Mouse (Mus musculus): Measurements from ENCODE around the gene Gpatch3. TPM values are rescaled to one million over a fixed set of nuclear protein-coding genes. Genes with fewer than 3 reads are reported as not detected.
A peak's percentile ranks its signal among the peaks of the same experiment; 100 is the strongest.

The Gpatch3 gene
- total RNA-seq, 2 experiments from 2014 or later, result 9.6 to 10.1 TPM

DNA sequence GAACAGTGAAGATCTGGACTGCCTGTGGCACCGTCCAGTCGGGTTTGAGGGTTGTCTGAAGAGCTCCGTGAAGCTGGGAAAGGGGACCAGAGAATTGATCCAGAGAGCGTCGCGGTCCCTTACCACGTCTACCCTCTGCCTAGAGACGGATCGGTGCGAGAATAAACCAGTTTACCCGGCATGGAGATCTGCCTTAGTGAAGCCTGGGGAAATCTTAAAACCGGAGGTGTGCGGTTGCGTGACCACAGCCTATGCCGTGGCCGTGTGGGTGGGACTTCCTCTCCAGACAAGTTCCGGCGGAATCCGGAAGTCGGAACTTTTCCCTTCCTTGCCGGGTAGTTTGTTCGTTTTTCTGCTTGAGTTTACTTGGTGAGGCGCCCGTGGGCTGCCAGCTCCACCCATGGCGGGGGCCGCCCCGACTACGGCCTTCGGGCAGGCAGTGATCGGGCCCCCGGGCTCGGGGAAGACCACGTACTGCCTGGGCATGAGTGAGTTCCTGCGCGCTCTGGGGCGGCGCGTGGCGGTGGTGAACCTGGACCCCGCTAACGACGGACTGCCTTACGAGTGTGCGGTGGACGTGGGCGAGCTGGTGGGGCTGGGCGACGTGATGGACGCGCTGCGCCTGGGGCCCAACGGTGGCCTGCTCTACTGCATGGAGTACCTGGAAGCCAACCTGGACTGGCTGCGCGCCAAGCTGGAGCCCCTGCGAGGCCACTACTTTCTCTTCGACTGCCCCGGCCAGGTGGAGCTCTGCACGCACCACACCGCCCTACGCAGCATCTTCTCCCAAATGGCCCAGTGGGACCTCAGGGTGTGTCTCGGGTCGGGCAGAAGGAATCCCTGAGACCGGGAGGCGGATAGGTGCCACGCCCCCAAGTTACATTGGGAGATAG is 9.8 kb downstream of the Gpatch3 start, which contains the start of gene Gpn2:
Gene Gpn2 (plus strand): TSS at position 304 of the 893 bp plus-strand sequence.
- peak; percentile 83 to 86 for DNase-seq (ENCODE audit: low spot score in 2 of 2)

DNA sequence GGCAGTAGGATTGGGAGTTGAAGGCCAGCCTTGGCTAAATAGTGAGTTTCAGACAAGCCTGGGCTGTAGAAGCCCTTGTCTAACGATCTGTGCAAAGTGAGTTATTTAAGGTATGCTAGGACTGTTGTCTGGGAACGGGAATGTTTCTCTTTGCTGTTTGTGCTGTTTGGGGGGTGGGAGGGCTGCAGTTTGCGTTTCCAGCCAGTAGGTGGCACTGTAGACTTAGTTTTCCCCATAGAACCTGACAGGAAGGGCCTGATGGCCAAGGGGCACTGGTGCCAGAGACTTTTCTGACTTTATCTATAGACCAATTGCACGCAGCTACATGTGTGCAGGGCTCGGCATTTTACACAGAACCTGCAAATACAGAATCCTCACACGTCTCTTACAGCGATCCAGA is 18.0 kb downstream of the Gpatch3 start:
- peak in 1 of 2 experiments; percentile 84 for DNase-seq (ENCODE audit: low spot score in 2 of 2)

DNA sequence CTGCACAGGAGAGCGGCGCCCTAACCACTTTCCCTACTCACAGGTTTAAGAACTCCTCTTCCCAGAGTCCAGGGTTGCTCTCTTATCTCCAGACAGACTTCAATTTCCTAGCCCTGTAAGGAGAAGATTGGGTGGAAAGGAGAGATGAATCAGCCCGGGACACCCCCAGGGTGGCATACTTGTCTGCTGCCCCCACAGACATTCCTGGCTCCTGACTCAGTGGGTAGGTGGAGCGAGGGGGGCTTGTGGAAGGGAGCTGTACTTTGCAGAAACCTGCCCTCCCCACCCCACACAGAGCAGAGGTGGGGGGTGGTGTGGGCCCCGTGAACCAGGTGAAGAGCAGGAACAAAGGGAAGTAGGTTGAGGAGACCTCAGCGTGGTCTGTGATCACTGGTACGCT is 21.0 kb downstream of the Gpatch3 start:
- DNase-seq (ENCODE audit: low spot score in 2 of 2), result no peak

DNA sequence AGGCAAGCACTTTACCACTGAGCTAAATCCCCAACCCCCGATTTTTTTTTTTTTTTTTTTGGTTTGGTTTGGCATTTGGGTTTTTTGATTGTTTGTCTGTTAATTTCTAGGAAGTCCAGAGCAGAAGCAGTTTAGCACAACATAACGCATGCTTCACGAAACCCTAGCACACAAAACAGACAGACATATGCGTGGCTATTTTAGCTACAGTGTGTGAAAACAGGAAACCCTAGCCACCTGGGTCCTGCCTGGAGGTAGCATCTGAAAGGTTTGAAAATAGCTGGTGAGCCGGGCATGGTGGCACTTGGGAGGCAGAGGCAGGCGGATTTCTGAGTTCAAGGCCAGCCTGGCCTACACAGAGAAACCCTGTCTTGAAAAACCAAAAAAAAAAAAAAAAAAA is 21.5 kb downstream of the Gpatch3 start:
- no peak for DNase-seq (ENCODE audit: low spot score in 2 of 2)

DNA sequence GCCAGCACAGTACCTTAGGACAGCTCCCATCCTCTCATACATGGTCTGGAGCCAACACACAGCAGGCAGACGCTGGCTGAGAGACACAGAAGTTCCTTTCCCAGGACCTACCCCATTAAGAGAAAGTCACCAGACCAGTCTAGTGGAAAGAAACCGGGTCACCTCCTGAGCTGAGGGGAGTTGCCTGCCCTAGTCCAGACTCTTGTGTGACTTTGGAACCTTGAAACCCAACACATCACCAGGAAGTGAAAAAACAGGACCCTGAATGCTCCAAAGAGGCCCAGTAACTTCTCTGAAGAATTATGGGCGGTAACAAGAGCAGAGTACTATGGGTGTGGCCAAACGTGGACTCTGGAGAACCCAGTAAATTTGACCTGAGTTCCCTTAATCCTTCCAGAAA is 24.1 kb downstream of the Gpatch3 start:
- no peak for DNase-seq (ENCODE audit: low spot score in 2 of 2)

DNA sequence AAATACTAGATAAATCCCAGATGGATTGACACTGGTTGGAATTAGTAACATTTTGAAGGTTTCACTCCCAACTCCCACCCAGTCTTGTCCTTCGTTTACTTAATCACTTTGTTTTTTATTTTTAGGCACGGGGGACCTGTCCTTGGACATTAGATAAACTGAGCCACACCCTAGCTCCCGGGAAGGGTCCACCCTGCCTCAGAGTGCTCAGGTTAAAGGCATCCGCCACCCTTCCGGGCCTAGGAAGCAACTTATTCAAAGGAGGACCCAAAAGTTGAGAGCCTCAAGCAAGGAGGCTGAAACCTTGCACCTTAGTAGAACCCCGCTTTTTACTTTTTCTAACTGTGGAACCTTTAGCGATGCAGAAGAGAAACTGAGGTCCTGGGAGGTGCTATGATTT is 24.6 kb downstream of the Gpatch3 start:
- no peak for DNase-seq (ENCODE audit: low spot score in 2 of 2)

DNA sequence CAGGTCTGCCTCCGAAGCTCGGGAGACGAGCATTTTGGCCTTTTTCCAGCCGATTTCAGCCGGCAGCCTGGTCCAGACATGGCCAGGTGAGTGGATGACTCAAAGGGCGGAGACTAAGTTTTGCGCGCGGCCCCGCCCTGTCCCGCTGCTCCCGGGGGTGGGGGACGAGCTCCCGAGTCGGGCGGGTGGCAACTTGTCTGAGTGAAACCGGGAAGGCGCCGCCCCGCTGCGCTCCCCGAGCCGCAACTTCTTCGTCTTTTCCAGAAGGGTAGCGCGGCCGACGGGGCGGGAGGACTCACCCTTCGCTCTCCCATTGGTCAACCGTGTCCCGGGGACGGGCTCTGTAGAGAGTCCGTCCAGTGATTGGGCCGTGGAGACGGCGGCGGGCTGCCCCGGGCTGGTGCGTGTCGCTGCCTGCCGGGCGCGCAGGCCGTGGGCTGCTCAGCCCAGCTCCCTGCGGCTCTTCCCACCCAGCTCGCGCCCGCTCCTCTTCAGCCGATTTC is 25.1 kb downstream of the Gpatch3 start:
- DNase-seq (ENCODE audit: low spot score in 2 of 2), result peak; percentile 53 to 77

DNA sequence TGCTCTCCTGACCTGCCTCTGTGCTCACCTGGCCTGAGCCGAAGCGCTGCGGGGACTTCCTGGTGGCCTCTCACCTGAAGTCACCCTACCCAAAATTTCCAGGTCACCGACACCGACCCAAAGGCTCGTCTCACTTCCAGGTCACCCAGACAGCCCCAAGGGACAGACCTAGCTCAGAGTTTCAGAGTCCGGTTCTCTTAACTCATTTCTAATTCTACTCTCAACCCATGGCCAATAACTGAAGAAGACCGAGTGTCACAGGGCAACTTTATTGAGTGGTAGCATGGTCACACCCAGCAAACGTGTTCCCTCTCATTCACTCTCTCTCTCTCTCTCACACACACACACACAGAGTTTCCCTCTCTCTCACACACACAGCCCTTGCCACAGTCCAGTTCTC is 25.8 kb downstream of the Gpatch3 start:
- DNase-seq (ENCODE audit: low spot score in 2 of 2), result no peak

DNA sequence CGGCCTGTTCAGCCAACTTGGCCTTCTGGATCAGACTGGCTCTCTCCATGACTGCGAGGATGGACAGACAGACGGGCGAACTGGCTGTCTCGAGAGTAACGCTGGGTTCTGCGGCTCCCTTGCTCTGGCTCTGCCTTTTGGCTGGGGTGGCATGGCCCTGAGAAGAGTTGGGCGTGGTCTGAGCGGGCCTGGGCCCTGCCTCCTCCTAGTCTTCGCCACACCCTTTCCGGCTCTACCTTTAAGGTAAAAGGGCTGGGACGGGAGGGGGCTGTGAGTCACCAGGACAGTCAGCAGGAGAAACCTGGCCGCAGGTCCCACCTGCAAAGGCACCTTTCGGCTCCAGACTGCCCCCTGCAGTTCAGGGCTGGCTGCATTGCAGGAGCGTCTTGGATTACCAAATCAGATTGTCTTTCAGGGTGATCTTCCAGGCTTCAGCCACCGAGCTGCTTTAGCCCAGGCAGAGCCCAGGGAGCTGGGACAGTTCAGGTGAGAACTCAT is 27.2 kb downstream of the Gpatch3 start, which contains the start of gene Sfn:
Gene Sfn (minus strand): TSS at position 448 of the 498 bp plus-strand sequence.
- DNase-seq (ENCODE audit: low spot score in 2 of 2), result peak in 1 of 2 experiments; percentile 14

DNA sequence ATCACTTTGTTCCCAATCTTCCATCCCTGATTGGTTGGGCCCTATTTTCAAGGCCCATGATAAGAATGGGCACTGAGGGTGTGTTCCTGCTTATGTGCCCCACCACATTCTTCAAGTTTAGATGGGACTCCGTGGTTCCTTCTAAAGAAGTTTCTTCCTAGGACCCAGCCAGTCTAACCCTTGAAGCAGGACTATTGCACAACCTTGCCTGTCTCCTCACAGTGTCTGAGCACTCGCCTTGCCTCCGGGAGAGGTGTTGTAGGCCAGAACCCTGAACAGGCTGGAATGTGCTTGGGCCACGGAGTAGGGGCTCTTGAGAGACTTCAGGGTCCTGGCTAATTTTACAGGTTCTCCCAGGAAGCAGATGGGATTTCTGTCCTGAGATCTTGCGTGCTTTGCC is 28.5 kb downstream of the Gpatch3 start:
- DNase-seq (ENCODE audit: low spot score in 2 of 2), result no peak

DNA sequence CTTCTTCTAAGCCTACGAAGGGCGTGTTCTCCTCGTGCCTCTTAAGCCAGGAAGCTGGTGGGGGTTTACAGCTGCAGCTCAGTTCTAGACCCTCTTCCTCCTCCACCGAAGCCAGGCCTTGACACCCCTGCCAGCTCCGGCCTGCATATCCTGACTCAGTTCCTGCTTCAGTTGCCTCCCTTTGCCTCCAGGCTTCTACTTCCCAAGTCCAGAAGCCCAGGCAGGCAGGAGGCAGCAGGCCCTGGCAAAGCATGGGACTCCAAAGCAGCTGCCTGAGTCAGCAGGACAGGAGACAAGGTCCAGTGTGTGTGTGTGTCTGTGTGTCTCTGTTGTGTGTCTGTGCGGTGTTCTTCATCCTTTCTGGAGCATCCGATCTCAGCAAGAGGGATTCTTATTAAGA is 29.6 kb downstream of the Gpatch3 start:
- no peak for DNase-seq (ENCODE audit: low spot score in 2 of 2)

DNA sequence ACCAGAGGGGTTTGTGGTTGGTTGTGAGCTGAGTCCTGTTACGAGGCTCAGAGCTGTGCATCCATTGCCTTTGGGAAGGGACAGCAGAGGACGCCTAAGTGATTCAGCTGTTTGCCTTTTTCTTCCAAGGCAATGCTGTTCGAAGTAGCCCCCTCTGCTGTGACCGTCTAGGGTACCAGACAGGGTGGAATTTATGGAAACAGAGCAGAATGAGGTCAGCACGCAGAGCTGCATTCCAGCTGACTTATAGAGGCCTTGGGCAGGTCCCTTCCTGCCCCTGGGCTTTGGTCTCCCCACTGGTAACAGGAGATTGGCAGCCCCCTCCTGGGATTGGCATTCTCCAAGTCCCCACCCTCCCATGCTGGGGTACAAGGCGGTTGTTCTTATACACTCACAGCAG is 30.3 kb downstream of the Gpatch3 start:
- no peak for DNase-seq (ENCODE audit: low spot score in 2 of 2)

DNA sequence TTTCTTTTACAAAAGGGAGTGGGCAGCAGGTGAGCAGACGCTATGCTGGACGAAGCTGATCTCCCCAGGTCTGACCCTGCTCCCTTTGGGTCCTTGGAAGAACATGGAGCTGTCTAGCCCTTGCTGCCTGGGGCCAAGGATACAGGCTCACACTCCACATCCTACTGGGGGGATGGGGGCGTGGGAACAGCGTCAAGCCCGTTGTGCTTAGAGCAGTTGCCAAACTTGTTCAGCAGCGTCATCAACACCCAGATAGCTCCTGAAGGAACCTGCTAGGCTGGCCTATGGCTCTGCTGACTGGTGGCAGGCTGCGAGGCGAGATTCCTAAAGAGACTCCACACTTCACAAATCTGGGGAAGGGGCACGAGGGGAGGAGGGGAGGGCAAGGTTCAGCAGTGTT is 30.8 kb downstream of the Gpatch3 start:
- DNase-seq (ENCODE audit: low spot score in 2 of 2), result no peak

DNA sequence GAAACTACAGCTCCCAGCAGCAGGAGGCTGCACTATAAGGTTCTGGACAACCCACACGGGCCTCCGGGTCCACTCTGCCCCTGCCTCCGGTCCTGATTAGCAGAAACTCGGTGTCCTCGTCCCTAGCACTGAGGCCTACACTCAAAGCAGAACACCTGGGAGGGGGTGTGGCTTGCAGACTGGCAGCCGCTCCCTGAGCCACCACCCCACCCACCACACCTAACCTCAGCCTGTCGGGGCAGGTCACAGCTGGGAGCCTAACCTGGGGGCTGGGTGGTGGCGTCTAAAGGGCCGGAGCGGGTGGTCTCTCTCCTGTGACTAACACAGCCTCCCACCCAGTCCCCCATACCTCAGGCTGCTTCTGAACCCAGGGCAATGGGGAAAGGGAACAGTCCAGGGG is 32.7 kb downstream of the Gpatch3 start:
- DNase-seq (ENCODE audit: low spot score in 2 of 2), result no peak

DNA sequence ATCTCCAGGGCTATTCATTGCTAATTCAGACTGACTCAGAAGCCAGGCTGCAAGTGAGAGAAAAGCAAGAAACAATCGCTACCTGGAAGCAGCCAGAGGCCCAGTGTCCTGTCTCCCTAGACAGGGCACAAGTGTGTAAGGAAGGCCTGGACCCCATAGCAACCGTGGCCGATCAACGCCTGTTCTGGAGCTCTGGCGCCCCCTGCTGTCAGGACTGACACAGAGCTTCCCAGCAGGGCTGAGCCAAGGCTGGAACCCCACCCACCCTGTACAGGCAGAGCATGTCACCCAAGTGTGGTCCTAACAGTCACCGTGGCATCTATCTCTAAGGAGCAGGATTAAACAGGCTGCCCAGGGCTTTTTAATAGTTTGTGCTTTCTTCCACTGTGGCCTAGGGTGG is 35.2 kb downstream of the Gpatch3 start:
- peak in 1 of 2 experiments; percentile 72 for DNase-seq (ENCODE audit: low spot score in 2 of 2)

DNA sequence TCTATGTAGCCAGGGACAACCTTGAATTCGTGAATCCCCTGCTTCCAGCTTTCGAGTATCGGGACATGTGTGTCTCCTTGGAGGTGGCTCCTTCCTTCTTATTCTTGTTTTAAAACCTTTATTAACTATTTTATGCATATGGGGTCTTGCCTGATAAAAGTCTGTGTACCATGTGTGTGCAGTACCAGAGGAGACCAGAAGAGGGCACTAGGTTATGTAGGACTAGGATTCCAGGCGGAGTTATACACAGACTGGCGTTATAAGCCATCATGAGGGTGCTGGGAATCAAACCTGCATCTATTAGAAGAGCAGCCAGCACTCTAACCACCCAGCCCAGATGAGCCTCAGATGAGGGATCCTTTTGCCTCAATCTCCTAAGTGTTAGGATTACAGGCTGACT is 37.3 kb downstream of the Gpatch3 start:
- DNase-seq (ENCODE audit: low spot score in 2 of 2), result no peak

DNA sequence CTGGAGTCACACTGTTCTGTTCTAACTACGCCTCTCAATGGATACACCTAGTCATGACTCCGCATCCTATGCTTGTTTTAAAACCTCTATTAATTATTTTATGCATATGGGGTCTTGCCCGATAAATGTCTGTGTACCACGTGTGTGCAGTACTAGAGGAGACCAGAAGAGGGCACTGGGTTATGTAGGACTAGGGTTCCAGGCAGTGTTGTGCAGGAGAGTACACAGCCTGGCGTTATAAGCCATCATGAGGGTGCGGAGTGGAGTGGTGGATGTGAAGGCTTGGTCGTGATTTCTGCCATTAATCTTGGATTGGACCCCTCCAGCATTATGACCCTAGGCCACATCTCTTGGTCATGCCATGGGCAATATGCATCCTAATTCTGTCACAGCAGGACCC is 37.9 kb downstream of the Gpatch3 start:
- DNase-seq (ENCODE audit: low spot score in 2 of 2), result no peak

DNA sequence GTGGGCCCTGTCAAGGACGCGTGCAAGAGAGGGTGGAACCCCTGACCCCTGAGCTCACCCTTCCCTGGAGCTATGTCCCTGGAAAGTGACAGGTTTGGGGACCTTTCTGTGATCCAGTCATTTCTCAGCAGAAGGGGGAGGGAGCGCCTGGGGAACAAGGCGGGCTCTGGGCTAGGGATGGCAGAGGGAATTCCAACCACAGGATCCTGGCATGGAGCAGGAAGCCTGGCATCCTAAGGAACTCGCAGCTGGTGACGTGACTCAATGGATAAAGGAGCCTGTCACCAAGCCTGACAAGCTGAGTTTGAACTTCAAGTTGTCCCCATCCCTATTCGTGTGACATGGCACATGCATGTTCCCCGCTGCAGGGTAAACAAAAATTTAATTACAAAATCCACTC is 38.5 kb downstream of the Gpatch3 start:
- DNase-seq (ENCODE audit: low spot score in 2 of 2), result no peak

DNA sequence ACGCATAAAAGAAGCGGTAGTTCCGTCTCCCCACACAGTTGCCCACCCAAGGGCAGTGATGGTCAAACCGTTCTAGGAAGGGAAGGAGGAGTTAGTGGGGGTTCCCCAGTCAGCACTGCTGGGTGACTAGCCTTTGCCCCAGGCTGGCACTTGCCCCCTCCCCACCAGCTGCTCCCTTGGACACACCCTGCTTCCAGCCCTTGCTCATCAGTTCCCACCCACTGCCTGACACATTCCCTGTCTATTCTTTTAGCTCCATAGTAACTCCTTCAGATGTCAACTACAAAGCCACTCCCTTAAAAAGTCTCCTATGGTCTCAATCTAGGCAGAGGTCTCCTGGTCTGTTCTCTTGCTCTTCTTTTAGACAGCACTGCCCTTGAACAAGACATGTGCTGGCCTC is 39.3 kb downstream of the Gpatch3 start:
- DNase-seq (ENCODE audit: low spot score in 2 of 2), result no peak

DNA sequence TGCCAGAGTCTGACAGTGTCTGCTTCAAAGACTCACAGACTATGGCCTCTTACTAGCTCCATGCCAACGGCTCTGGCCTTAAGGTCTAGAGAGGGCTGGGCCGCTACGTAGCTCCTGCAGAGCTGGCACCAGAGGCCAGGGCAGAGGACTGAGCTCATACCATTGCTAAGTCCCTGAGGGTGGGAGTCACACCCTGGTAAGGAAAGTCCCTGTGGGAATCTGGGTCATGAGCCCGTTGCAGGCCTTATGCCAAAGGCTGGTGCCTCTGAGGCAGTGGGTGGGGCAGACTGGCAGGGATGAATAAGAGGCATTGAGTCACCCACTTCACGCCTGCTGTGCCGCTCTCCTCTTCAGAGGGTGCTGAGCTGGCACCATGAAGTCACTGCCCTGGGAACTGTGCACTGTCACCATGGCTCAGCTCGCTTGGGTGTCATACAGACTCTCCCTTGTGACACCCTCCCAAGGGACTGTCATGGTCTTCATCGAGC is 39.8 kb downstream of the Gpatch3 start:
- peak; percentile 53 to 76 for DNase-seq (ENCODE audit: low spot score in 2 of 2)

DNA sequence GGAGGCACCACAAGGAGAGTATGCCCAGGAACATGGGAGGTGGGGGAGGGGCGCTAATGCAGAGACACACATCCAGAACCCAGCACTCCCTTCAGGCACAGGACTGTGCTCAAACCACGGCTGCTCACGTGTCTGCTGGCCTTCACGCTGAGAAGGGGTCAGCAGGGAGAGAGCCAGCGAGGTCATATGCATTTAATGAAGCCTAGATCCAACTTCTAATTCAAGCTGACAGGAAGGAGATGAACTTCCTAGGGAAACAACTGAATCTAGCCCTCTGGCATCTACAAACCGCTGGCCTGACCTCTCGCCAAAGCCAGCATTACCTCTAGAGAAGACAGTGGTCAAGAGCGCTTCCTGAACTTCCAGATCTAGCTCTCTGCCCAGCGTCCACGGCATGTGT is 40.9 kb downstream of the Gpatch3 start:
- DNase-seq (ENCODE audit: low spot score in 2 of 2), result no peak

DNA sequence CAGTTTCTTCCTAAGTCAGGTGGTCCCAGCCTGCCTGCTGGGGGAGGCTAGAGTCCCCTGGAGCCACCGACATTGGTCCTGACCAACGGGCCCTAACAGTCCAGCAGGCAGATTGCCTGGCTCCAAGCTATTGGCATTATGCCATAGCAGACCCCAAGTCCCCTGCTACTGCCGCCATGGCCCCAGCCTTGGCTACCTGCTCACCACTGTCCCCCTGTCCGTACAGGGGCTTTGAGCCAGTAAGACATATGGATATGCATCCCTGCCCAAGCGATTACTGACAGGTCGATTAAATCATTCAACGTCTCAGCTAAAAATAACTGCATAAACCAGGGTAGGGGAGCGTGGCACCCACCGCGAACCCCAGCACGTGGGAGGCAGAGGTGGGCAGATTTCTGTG is 43.4 kb downstream of the Gpatch3 start:
- DNase-seq (ENCODE audit: low spot score in 2 of 2), result no peak

All from layer of hippocampus, adult 18-20 months (tissue).